Mouse (Mus musculus) neural tube, embryonic 11.5 days (tissue): ENCODE results near the gene Prr14. TPM values are rescaled to one million over a fixed set of nuclear protein-coding genes. Genes with fewer than 3 reads are reported as not detected.
"Not testable (repeated sequence)": the region's sequence is repeated elsewhere in the genome, so short reads cannot be mapped to it uniquely, and the experiment has no call there.

Experiments used
- ATAC-seq: fragments of 200-750 bp; cut with Nextera tagmentation; 2 replicates; pipeline ENCODE4 v1.8.0; 2017; ENCODE audit warnings: moderate number of reproducible peaks, mild to moderate bottlenecking, moderate TSS enrichment, moderate library complexity; ENCODE audit not compliant: insufficient read depth, low FRiP score, low TSS enrichment
- DNase-seq: peaks from one replicate; pipeline ENCODE4 v3.0.0-alpha.2; 2015; ENCODE audit warnings: low spot score
- H3K27ac ChIP-seq: fragments of 300-500 bp; sonication (generic); 2 replicates; pipeline ENCODE4 v1.5.1; 2014; ENCODE audit warnings: low read depth, mild to moderate bottlenecking, low read length
- H3K27me3 ChIP-seq: fragments of 300-500 bp; sonication (generic); 2 replicates; pipeline ENCODE4 v1.6.1; 2014; ENCODE audit warnings: mild to moderate bottlenecking, low read length, mixed read lengths; ENCODE audit not compliant: control insufficient read depth, insufficient read depth
- H3K36me3 ChIP-seq: fragments of 300-500 bp; sonication (generic); 2 replicates; pipeline ENCODE4 v1.6.1; 2014; ENCODE audit warnings: mild to moderate bottlenecking, low read length, moderate library complexity, mixed read lengths; ENCODE audit not compliant: control insufficient read depth, insufficient read depth
- H3K4me1 ChIP-seq: fragments of 300-500 bp; sonication (generic); 2 replicates; pipeline ENCODE4 v1.6.1; 2014; ENCODE audit warnings: low read length, mixed read lengths; ENCODE audit not compliant: control insufficient read depth, insufficient read depth
- H3K4me2 ChIP-seq: fragments of 300-500 bp; sonication (generic); 2 replicates; pipeline ENCODE4 v1.6.1; 2014; ENCODE audit warnings: low read depth, mild to moderate bottlenecking, moderate library complexity
- H3K4me3 ChIP-seq: fragments of 300-500 bp; sonication (generic); 2 replicates; pipeline ENCODE4 v1.5.1; 2014; ENCODE audit warnings: low read depth, low read length
- H3K9ac ChIP-seq: fragments of 300-500 bp; sonication (generic); 2 replicates; pipeline ENCODE4 v1.6.1; 2014; ENCODE audit warnings: mild to moderate bottlenecking, low read length
- H3K9me3 ChIP-seq: fragments of 300-500 bp; sonication (generic); 2 replicates; pipeline ENCODE4 v1.6.1; 2016; ENCODE audit warnings: low read length; ENCODE audit not compliant: control insufficient read depth
- WGBS: fragments of 180-500 bp; shearing (Covaris S2); extraction: QIAGEN DNeasy Blood & Tissue Kit; methylation state at CpG from one replicate; pipeline ENCODE4 v1.1.7; 2014; 5-methylcytosine and 5-hydroxymethylcytosine counted together
- polyA plus RNA-seq: library from polyadenylated mRNA; unstranded; fragments of >200 nt; fragmentation: Nextera tagmentation; extraction: Ambion mirVana; gene quantifications from 2 replicates; pipeline ENCODE4 v1.2.1, GENCODE M21; 2014

Prr14 gene
- polyA plus RNA-seq, 1 experiment from 2014 or later: 71.8 TPM

GRCm38 (mm10) chr7:127489982-127490381 lies 30.6 kb downstream of the Prr14 start:
- Histone ChIP-seq H3K9me3 (no peaks in the 10 kb centered on the region), H3K36me3 (peaks cover 39% of the 10 kb centered on the region), H3K27ac (no peak overlapping the region), H3K4me2 (no peak overlapping the region), H3K4me1 (no peaks in the 10 kb centered on the region), H3K9ac (no peak overlapping the region), H3K27me3 (no peaks in the 10 kb centered on the region), H3K4me3 (no peak overlapping the region)
- DNase-seq: no peak
- ATAC-seq: no peak
- WGBS: 96% methylated on average over 7 of the region's 7 CpGs

GRCm38 (mm10) chr7:127491846-127492245 lies 32.4 kb downstream of the Prr14 start:
- 88% methylated on average over 3 of the region's 3 CpGs for WGBS

GRCm38 (mm10) chr7:127494648-127495047 lies 35.2 kb downstream of the Prr14 start:
- Histone ChIP-seq H3K27me3 (no peaks in the 10 kb centered on the region), H3K27ac (no peak overlapping the region), H3K4me2 (no peak overlapping the region), H3K9ac (no peak overlapping the region), H3K36me3 (peaks cover 17% of the 10 kb centered on the region), H3K4me1 (no peaks in the 10 kb centered on the region), H3K9me3 (no peaks in the 10 kb centered on the region), H3K4me3 (no peak overlapping the region)
- DNase-seq: no peak
- no peak for ATAC-seq

More at GRCm38 (mm10) chr7:127491846-127492245, 32.4 kb downstream of the Prr14 start:
- DNase-seq (no peak), ATAC-seq (no peak)
- Histone ChIP-seq H3K4me2 (no peak overlapping the region), H3K27me3 (no peaks in the 10 kb centered on the region), H3K4me1 (no peaks in the 10 kb centered on the region), H3K9me3 (no peaks in the 10 kb centered on the region), H3K27ac (no peak overlapping the region), H3K36me3 (peaks cover 31% of the 10 kb centered on the region), H3K4me3 (no peak overlapping the region), H3K9ac (no peak overlapping the region)

GRCm38 (mm10) chr7:127497382-127497781 lies 38.0 kb downstream of the Prr14 start:
- H3K4me1 ChIP-seq: no peaks in the 10 kb centered on the region
- H3K4me2 ChIP-seq: no peak overlapping the region
- no peak overlapping the region for H3K27ac ChIP-seq
- H3K9me3 ChIP-seq: no peaks in the 10 kb centered on the region
- ATAC-seq: no peak
- no peak overlapping the region for H3K4me3 ChIP-seq
- H3K36me3 ChIP-seq: no peaks in the 10 kb centered on the region
- no peak for DNase-seq
- no peak overlapping the region for H3K9ac ChIP-seq
- WGBS: 84% methylated on average over 2 of the region's 2 CpGs
- no peaks in the 10 kb centered on the region for H3K27me3 ChIP-seq

- 39% methylated on average over 3 of the region's 3 CpGs for WGBS
- Histone ChIP-seq H3K4me3 (no peak overlapping the region), H3K4me2 (no peak overlapping the region), H3K27ac (no peak overlapping the region), H3K36me3 (no peaks in the 10 kb centered on the region), H3K9me3 (no peaks in the 10 kb centered on the region), H3K27me3 (no peaks in the 10 kb centered on the region), H3K4me1 (no peaks in the 10 kb centered on the region), H3K9ac (no peak overlapping the region)
- ATAC-seq (no peak), DNase-seq (peak; percentile 47)
These were observed 39.0 kb downstream of the Prr14 start for GRCm38 (mm10) chr7:127498407-127498806.

GRCm38 (mm10) chr7:127508291-127508690 lies 48.9 kb downstream of the Prr14 start:
- DNase-seq (no peak), ATAC-seq (no peak)
- Histone ChIP-seq H3K9ac (no peak overlapping the region), H3K4me3 (no peak overlapping the region), H3K4me2 (no peak overlapping the region), H3K9me3 (no peaks in the 10 kb centered on the region), H3K27ac (no peak overlapping the region), H3K36me3 (no peaks in the 10 kb centered on the region), H3K27me3 (no peaks in the 10 kb centered on the region), H3K4me1 (no peaks in the 10 kb centered on the region; the same call in 1 of the 2 replicates)
- WGBS: 96% methylated on average over 3 of the region's 3 CpGs

- not testable (repeated sequence) for H3K27me3 ChIP-seq, ATAC-seq, H3K36me3 ChIP-seq, DNase-seq, H3K9ac ChIP-seq, H3K9me3 ChIP-seq, H3K4me1 ChIP-seq, H3K4me2 ChIP-seq, H3K4me3 ChIP-seq, H3K27ac ChIP-seq
- 87% methylated on average over 3 of the region's 4 CpGs for WGBS
These were observed 50.4 kb downstream of the Prr14 start for GRCm38 (mm10) chr7:127509830-127510229.

GRCm38 (mm10) chr7:127511241-127511640 lies 51.8 kb downstream of the Prr14 start:
- peaks cover 7% of the 10 kb centered on the region; the same call in 1 of the 2 replicates for H3K4me1 ChIP-seq
- WGBS: 43% methylated on average over 8 of the region's 8 CpGs
- no peaks in the 10 kb centered on the region for H3K27me3 ChIP-seq
- H3K27ac ChIP-seq: no peak overlapping the region
- H3K9ac ChIP-seq: peak overlapping the region; percentile 89
- peak overlapping the region; percentile 38 for H3K4me2 ChIP-seq
- DNase-seq: no peak
- H3K9me3 ChIP-seq: no peaks in the 10 kb centered on the region
- no peak for ATAC-seq
- peak overlapping the region; percentile 82 for H3K4me3 ChIP-seq
- H3K36me3 ChIP-seq: 0 out of 2 replicates have a peak, but pooled peaks cover 2% of the 10 kb centered on the region

- H3K4me3 ChIP-seq: peak within 1 kb of the TSS; percentile 82
- H3K4me2 ChIP-seq: peak within 1 kb of the TSS; percentile 40
- 0% methylated on average over 37 of the region's 37 CpGs for WGBS
- ATAC-seq: peak; percentile 97
- peak; percentile 96 for DNase-seq
- no peaks in the 10 kb centered on the region for H3K9me3 ChIP-seq
- H3K36me3 ChIP-seq: 0 out of 2 replicates have a peak, but pooled peaks cover 2% of the 10 kb centered on the region
- no peaks in the 10 kb centered on the region for H3K27me3 ChIP-seq
- H3K4me1 ChIP-seq: peaks cover 7% of the 10 kb centered on the region; the same call in 1 of the 2 replicates
- H3K9ac ChIP-seq: peak within 1 kb of the TSS; percentile 89
- H3K27ac ChIP-seq: peak within 1 kb of the TSS; percentile 97
These were observed 52.4 kb downstream of the Prr14 start, which contains the start of gene Srcap for GRCm38 (mm10) chr7:127511808-127512230. TSS of gene Srcap (plus strand) at chr7:127511983.
